Mouse (Mus musculus) thymus, postnatal 14 days (tissue): ENCODE measurements around the gene Lman2.
A peak's percentile ranks its signal among the peaks of the same experiment; 100 is the strongest.

Experiments
- DNase-seq: peaks from one replicate; pipeline ENCODE4 v3.0.0; 2021

Gene Lman2

DNA sequence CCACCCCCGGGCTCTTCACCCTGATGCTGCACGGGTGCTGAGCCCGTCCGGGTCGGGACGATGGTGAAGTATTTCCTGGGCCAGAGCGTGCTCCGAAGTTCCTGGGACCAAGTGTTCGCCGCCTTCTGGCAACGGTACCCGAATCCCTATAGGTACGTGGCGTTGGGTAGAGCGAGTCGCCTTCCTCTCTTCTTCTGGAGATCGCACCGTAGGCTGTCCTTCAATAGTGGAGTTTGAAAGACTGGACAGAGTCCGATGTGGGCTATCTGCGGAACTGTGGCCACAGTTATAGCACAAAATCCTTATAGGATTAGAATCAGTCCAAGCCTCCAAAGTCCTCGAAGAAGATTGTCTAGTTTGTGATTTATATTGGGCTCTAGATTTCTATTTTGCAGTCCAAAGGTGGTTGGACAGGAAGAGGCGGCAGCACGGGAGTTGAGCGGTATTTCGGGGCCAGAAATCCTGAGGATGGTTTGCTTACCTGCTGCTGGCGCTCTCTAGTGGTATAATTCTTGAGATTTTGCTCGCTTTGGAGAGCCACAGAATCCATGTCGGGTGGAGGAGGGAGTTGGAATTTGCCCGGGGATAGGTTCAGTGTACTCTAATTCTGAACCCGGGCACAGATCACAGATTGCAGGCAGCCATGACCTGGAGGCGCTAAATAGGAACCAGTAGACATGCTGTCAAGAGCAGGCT lies 40.3 kb downstream of the Lman2 start:
- peak; percentile 61 for DNase-seq

DNA sequence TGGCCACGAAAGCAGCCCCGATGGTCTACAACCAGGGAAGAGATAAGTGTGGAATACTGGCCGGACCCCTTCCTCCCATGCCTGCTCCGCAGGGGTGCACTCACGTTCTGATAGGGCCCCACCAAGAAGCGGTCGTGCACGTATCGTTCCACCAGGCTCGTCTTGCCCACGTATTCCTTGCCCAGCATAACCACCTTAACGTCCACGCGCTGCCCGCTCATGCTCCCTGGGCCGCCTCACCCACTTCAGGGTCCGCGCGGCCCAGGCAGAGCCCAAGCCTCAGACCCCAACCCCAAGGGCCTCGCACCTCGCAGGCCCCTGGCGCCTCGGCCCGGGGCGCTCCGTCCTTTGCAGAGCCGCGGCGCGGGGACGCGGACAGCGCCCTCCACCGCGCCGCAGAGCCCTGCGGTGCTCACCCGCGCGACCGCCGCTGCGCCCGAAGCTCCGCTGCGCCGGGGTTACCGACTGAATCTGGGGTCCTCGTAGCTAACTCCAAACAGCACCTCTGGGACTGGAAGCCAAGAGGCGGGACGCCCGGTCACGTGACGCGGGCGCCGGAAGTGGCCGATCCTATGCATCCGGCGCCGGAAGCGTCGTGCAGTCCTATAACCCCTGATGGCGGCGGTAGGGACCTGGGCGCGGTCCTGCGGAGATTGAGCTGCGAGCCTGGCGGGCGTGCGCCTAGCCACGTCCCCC lies 41.0 kb downstream of the Lman2 start, which contains the start of gene Rab24:
Gene Rab24, minus strand, starts transcription at position 513 of the 696 bp plus-strand sequence.
- DNase-seq, result peak; percentile 93

GRCm38 (mm10) chr13:55319931-55320533 lies 42.6 kb downstream of the Lman2 start, which contains the start of gene Prelid1:
Gene Prelid1, plus strand, starts transcription at chr13:55320500.
- no peak for DNase-seq

- DNase-seq, result no peak
These were observed 44.2 kb downstream of the Lman2 start for GRCm38 (mm10) chr13:55318351-55318750.

DNA sequence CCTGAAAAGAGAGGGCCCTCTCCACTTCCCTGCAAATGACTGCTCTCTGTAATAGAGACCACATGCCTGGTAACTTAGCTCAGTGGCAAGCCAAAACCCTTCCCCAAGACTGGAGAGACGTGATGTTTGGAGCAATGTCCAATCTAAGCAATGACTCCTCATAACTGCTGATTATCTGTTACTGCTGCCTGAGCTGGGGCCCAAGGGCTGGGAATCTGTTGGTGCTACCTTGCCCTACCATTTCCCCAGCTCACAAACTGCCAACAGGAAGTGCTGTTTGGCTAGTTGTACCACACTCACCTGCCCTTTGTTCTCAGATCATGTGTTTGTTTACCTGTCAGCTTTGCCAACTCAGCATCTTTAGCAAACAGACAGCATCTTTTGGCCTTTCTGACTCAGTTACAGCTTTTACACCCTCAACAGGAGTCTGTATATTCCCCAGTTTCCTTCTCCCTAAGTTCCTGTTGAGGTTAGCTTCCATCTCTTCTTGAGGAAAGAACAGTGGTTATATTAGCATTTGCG lies 47.6 kb downstream of the Lman2 start:
- DNase-seq, result no peak

DNA sequence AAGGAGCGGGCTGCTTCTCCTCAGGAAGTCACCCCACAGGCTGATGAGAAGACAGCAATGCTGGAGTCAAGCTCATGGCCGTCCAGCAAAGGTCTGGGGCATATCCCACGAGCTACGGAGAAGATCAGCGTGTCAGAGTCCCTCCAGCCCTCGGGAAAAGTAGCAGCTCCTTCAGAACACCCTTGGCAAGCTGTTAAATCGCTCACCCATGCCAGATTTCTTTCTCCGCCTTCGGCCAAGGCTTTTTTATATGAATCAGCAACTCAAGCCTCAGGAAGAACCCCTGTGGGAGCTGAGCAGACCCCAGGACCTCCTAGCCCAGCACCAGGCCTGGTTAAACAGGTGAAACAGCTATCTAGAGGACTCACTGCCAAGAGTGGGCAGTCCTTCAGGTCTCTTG lies 49.5 kb downstream of the Lman2 start:
- no peak for DNase-seq

DNA sequence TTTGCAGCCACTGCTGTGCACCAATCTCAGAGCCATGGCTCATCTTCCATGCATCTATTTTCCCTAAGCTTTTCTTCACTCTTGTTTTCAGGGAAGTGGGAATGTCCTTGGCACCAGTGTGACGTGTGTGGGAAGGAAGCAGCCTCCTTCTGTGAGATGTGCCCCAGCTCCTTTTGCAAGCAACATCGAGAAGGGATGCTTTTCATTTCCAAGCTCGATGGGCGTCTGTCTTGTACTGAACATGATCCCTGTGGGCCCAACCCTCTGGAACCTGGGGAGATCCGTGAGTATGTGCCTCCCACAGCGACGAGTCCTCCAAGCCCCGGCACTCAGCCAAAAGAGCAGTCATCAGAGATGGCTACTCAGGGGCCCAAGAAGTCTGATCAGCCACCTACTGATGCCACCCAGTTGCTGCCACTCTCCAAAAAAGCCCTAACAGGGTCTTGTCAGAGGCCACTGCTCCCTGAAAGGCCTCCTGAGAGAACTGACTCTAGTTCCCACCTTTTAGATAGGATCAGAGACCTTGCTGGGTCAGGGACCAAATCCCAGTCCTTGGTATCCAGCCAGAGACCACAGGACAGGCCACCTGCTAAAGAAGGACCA lies 50.5 kb downstream of the Lman2 start:
- DNase-seq, result no peak

DNA sequence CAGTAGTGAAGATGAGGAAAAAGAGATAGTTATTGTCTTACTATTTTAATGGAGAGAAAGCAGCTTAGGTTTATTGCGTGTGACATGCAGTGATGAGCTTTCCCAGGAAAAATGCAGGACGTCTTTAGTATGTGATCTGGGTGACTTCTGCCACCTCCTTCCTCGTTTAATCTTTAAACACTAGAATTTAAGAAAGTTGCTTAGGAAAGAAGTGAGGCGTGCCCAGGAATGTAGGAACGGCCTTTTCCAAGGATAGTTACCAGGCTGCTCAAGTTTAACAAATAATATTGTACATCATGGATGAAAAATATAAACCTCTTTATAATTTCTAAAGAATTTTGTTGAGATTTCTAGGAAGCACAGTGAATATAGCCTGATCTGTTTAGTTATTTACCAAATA lies 61.7 kb downstream of the Lman2 start:
- DNase-seq, result no peak

DNA sequence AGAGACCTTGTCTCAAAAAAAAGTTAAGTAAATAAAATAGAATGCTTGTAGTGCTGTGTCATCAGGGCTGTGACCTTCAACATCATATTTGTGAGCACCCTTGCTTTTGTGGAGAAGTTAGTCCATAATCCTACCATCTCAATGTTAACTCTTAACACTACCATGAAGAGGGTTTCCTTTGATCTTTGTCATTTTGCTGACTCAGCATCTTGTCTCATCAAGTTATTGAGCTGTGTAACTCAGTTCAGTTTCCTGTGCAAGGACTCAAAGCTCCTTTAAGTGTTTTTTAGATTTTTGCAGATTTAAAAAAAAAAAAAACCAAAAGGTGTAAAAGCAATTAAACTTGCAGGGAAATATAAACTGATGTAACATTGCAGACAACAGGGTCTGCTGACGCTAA lies 65.8 kb downstream of the Lman2 start:
- DNase-seq, result no peak
